Mouse (Mus musculus): ENCODE data around the gene Prr5l.

- no peak for TF ChIP-seq CTCF (IDR thresholded peaks at IDR 0.05)
- no peak for TF ChIP-seq POLR2A (IDR thresholded peaks at IDR 0.05; ENCODE audit: insufficient read depth, low read depth, low read length)
Observed at GRCm38 (mm10) chr2:101756069-101756753, 126.6 kb downstream of the Prr5l start.

Data from heart, adult 2 months (tissue).